In genomic region chr11:72285971-72286480, GRCm38 (mm10) we compare ENCODE assay signal across 30 mouse cellular contexts. TPM values are rescaled to one million over a fixed set of nuclear protein-coding genes. Genes with fewer than 3 reads are reported as not detected.
"Had no signal": no experiment of that assay in that cellular context is flagged by ENCODE, and none has a peak within 500 bp of the region (broad histone marks: within the 10 kb centered on the region; RNA-seq: fewer than 3 reads in every experiment).

No protein-coding gene starts in this region.

- DNase-seq: kidney, adult 18-20 months; kidney, adult 9 months; kidney, postnatal 25 days; layer of hippocampus, adult 9-11 months; liver; lung, adult 18-20 months; lung, postnatal 10 days; lung, postnatal 36 days; retina, postnatal 1 day; right cerebral cortex, postnatal 25 days; spleen, adult 18-20 months; thymus, adult 18-20 months; thymus, postnatal 36 days had no signal

- H3K9me3 ChIP-seq: limb, embryonic 10.5 days; limb, embryonic 13.5 days; liver, embryonic 12.5 days; liver, embryonic 15.5 days; lung, embryonic 15.5 days; midbrain, embryonic 10.5 days; midbrain, embryonic 13.5 days; neural tube, embryonic 12.5 days; neural tube, embryonic 15.5 days had no signal

- H3K27me3 ChIP-seq: limb, embryonic 13.5 days; liver, embryonic 12.5 days; liver, embryonic 15.5 days; lung, embryonic 15.5 days; midbrain, embryonic 13.5 days; neural tube, embryonic 12.5 days; neural tube, embryonic 15.5 days had no signal

- H3K36me3 ChIP-seq: limb, embryonic 10.5 days; limb, embryonic 13.5 days; liver, embryonic 12.5 days; liver, embryonic 15.5 days; lung, embryonic 15.5 days; midbrain, embryonic 10.5 days; midbrain, embryonic 13.5 days; neural tube, embryonic 12.5 days; neural tube, embryonic 15.5 days had no signal

- ATAC-seq: liver, embryonic 12.5 days; midbrain, embryonic 13.5 days had no signal

- H3K4me1 ChIP-seq: limb, embryonic 10.5 days; limb, embryonic 13.5 days; liver, embryonic 12.5 days; liver, embryonic 15.5 days; lung, embryonic 15.5 days; megakaryocyte, embryonic 14.5 days; midbrain, embryonic 10.5 days; midbrain, embryonic 13.5 days; neural tube, embryonic 12.5 days; neural tube, embryonic 15.5 days had no signal

- H3K4me3 ChIP-seq: layer of hippocampus, adult 2 months; limb, embryonic 10.5 days; limb, embryonic 13.5 days; liver, embryonic 12.5 days; liver, embryonic 15.5 days; lung, embryonic 15.5 days; megakaryocyte, embryonic 14.5 days; midbrain, embryonic 10.5 days; midbrain, embryonic 13.5 days; neural tube, embryonic 12.5 days; neural tube, embryonic 15.5 days had no signal

- H3K9ac ChIP-seq: limb, embryonic 13.5 days; liver, embryonic 12.5 days; liver, embryonic 15.5 days; lung, embryonic 15.5 days; midbrain, embryonic 13.5 days; neural tube, embryonic 12.5 days; neural tube, embryonic 15.5 days had no signal

- H3K4me2 ChIP-seq: limb, embryonic 13.5 days; liver, embryonic 12.5 days; liver, embryonic 15.5 days; lung, embryonic 15.5 days; midbrain, embryonic 13.5 days; neural tube, embryonic 12.5 days; neural tube, embryonic 15.5 days had no signal

- H3K27ac ChIP-seq: kidney, postnatal 0 days; layer of hippocampus, adult 2 months; limb, embryonic 10.5 days; limb, embryonic 13.5 days; liver, embryonic 12.5 days; liver, embryonic 15.5 days; lung, embryonic 15.5 days; midbrain, embryonic 10.5 days; midbrain, embryonic 13.5 days; neural tube, embryonic 12.5 days; neural tube, embryonic 15.5 days had no signal

RNA-seq across cellular contexts. Expression of gene Slc13a5, which starts 19.0 kb away (rescaled TPM):
- polyA plus RNA-seq: liver, embryonic 12.5 days; liver, embryonic 15.5 days had no signal

RNA-seq across cellular contexts. Expression of gene Fbxo39, which starts 28.2 kb away (rescaled TPM):
- total RNA-seq: layer of hippocampus, adult 2 months; left cerebral cortex, adult 18-20 months; left cerebral cortex, postnatal 25 days; midbrain, postnatal 0 days had no signal
- polyA plus RNA-seq: kidney, postnatal 0 days; large intestine, adult 2 months; limb, embryonic 10.5 days; limb, embryonic 13.5 days; liver, embryonic 12.5 days; liver, embryonic 15.5 days; lung, embryonic 15.5 days; midbrain, embryonic 10.5 days; midbrain, embryonic 13.5 days; midbrain, postnatal 0 days; neural tube, embryonic 12.5 days; neural tube, embryonic 15.5 days; stomach, embryonic 16.5 days had no signal
